Mouse (Mus musculus): ENCODE measurements around the gene Gja4.

Gja4 gene

GRCm38 (mm10) chr4:127313861-127314260, at the start of gene Gja4:
Gja4 (minus strand) TSS chr4:127314039.
- TF ChIP-seq GATA4 (IDR thresholded peaks at IDR 0.05; ENCODE audit: insufficient replicate concordance, low read length), result no peak; the same call in 1 of the 2 replicates

GRCm38 (mm10) chr4:127363331-127363730, 49.5 kb upstream of the Gja4 start:
- TF ChIP-seq GATA4 (IDR thresholded peaks at IDR 0.05; ENCODE audit: insufficient replicate concordance, low read length), result no peak

- TF ChIP-seq GATA4 (IDR thresholded peaks at IDR 0.05; ENCODE audit: insufficient replicate concordance, low read length), result no peak
Observed at GRCm38 (mm10) chr4:127362520-127362919, 48.7 kb upstream of the Gja4 start.

- TF ChIP-seq GATA4 (IDR thresholded peaks at IDR 0.05; ENCODE audit: insufficient replicate concordance, low read length), result no peak
Observed at GRCm38 (mm10) chr4:127358018-127358417, 44.2 kb upstream of the Gja4 start, which contains the start of gene Gjb5. Gjb5 (minus strand) TSS chr4:127358181.

- TF ChIP-seq GATA4 (IDR thresholded peaks at IDR 0.05; ENCODE audit: insufficient replicate concordance, low read length), result no peak
Observed at GRCm38 (mm10) chr4:127354506-127355485, 41.0 kb upstream of the Gja4 start.

GRCm38 (mm10) chr4:127353951-127354438, 40.2 kb upstream of the Gja4 start, which contains the start of gene Gjb4:
Gjb4 (minus strand) TSS chr4:127354081.
- no peak for TF ChIP-seq GATA4 (IDR thresholded peaks at IDR 0.05; ENCODE audit: insufficient replicate concordance, low read length)

- TF ChIP-seq GATA4 (IDR thresholded peaks at IDR 0.05; ENCODE audit: insufficient replicate concordance, low read length), result no peak
Observed at GRCm38 (mm10) chr4:127352594-127352993, 38.8 kb upstream of the Gja4 start.

- no peak for TF ChIP-seq GATA4 (IDR thresholded peaks at IDR 0.05; ENCODE audit: insufficient replicate concordance, low read length)
Observed at GRCm38 (mm10) chr4:127349560-127350300, 35.9 kb upstream of the Gja4 start.

- no peak for TF ChIP-seq GATA4 (IDR thresholded peaks at IDR 0.05; ENCODE audit: insufficient replicate concordance, low read length)
Observed at GRCm38 (mm10) chr4:127345000-127345399, 31.2 kb upstream of the Gja4 start.

- TF ChIP-seq GATA4 (IDR thresholded peaks at IDR 0.05; ENCODE audit: insufficient replicate concordance, low read length), result no peak
Observed at GRCm38 (mm10) chr4:127341372-127341771, 27.5 kb upstream of the Gja4 start.

GRCm38 (mm10) chr4:127337668-127338067, 23.8 kb upstream of the Gja4 start:
- TF ChIP-seq GATA4 (IDR thresholded peaks at IDR 0.05; ENCODE audit: insufficient replicate concordance, low read length), result no peak

- TF ChIP-seq GATA4 (IDR thresholded peaks at IDR 0.05; ENCODE audit: insufficient replicate concordance, low read length), result no peak
Observed at GRCm38 (mm10) chr4:127334870-127335504, 21.1 kb upstream of the Gja4 start.

GRCm38 (mm10) chr4:127331171-127331570, 17.3 kb upstream of the Gja4 start:
- TF ChIP-seq GATA4 (IDR thresholded peaks at IDR 0.05; ENCODE audit: insufficient replicate concordance, low read length), result no peak

- no peak for TF ChIP-seq GATA4 (IDR thresholded peaks at IDR 0.05; ENCODE audit: insufficient replicate concordance, low read length)
Observed at GRCm38 (mm10) chr4:127330181-127331100, 16.6 kb upstream of the Gja4 start, which contains the start of gene Gjb3. Gjb3 (minus strand) TSS chr4:127330844.

All from liver, adult (tissue).